Mouse (Mus musculus) gastrocnemius, adult 18-20 months (tissue): ENCODE results near the gene Gm5800. TPM values are rescaled to one million over a fixed set of nuclear protein-coding genes. Genes with fewer than 3 reads are reported as not detected.
"Not testable (repeated sequence)": the region's sequence is repeated elsewhere in the genome, so short reads cannot be mapped to it uniquely, and the experiment has no call there.

Experiments
- DNase-seq: peaks from one replicate; pipeline ENCODE4 v3.0.0; 2021; ENCODE audit warnings: low spot score
- long read RNA-seq, 2 experiments: library from polyadenylated mRNA; stranded (forward); transcript quantifications; one replicate each; pipeline ENCODE4 v2.0.0; 2021
- total RNA-seq, 2 experiments: library from RNA; stranded (reverse); gene quantifications; 2 replicates each; pipeline ENCODE4 v1.2.3; 2021

Gm5800 gene
- total RNA-seq, result not detected
- long read RNA-seq, experiment 1, result 0 reads
- long read RNA-seq, experiment 2, result 0 reads

GRCm38 (mm10) chr14:51717083-51717482 lies at the start of gene Gm5800:
Gene Gm5800, minus strand, starts transcription at chr14:51717183.
- no peak for DNase-seq

- no peak for DNase-seq
Observed at GRCm38 (mm10) chr14:51755944-51756343, 39.0 kb upstream of the Gm5800 start.

- no peak for DNase-seq
Observed at GRCm38 (mm10) chr14:51740347-51741170, 23.6 kb upstream of the Gm5800 start.

- DNase-seq, result no peak
Observed at GRCm38 (mm10) chr14:51739150-51739993, 22.4 kb upstream of the Gm5800 start.

- DNase-seq, result no peak
Observed at GRCm38 (mm10) chr14:51738411-51739149, 21.6 kb upstream of the Gm5800 start.

GRCm38 (mm10) chr14:51737967-51738366 lies 21.0 kb upstream of the Gm5800 start:
- no peak for DNase-seq

- not testable (repeated sequence) for DNase-seq
Observed at GRCm38 (mm10) chr14:51695368-51695767, 21.6 kb downstream of the Gm5800 start, which contains the start of gene Gm17079. Gene Gm17079, minus strand, starts transcription at chr14:51695468.

- DNase-seq, result no peak
Observed at GRCm38 (mm10) chr14:51677269-51677668, 39.7 kb downstream of the Gm5800 start.

Other genes with a start within 250 kb of the Gm5800 start
- gene Gm5622, start 164.4 kb downstream of the Gm5800 start, total RNA-seq, result not detected
- not detected for gene Gm17175, start 143.1 kb downstream of the Gm5800 start, total RNA-seq
- not detected for gene Gm17174, start 125.0 kb downstream of the Gm5800 start, total RNA-seq
- not detected for gene Gm17078, start 105.9 kb downstream of the Gm5800 start, total RNA-seq
- gene Gm4181, start 81.5 kb downstream of the Gm5800 start, total RNA-seq, result not detected
- not detected for gene Gm17079, start 21.7 kb downstream of the Gm5800 start, total RNA-seq
- gene Ang4, start 56.4 kb upstream of the Gm5800 start, total RNA-seq, result not detected
- not detected for gene AY358078, start 82.9 kb upstream of the Gm5800 start, total RNA-seq
- gene Ear6, start 136.5 kb upstream of the Gm5800 start, total RNA-seq, result not detected
- gene Mettl17, start 167.7 kb upstream of the Gm5800 start, total RNA-seq, result 10 to 100 TPM; 12.2 to 19.5 TPM
- under 1 TPM; 0.33 to 0.57 TPM for gene Slc39a2, start 175.7 kb upstream of the Gm5800 start, total RNA-seq
- 1,000 to 10,000 TPM; 1,941 to 1,973 TPM for gene Ndrg2, start 197.0 kb upstream of the Gm5800 start, total RNA-seq
- 1 to 10 TPM; 2.2 to 2.7 TPM for gene Tppp2, start 201.2 kb upstream of the Gm5800 start, total RNA-seq
- gene Rnase13, start 205.6 kb upstream of the Gm5800 start, total RNA-seq, result not detected